Comparison of ENCODE assay signal across 26 mouse cellular contexts in the genomic region with DNA sequence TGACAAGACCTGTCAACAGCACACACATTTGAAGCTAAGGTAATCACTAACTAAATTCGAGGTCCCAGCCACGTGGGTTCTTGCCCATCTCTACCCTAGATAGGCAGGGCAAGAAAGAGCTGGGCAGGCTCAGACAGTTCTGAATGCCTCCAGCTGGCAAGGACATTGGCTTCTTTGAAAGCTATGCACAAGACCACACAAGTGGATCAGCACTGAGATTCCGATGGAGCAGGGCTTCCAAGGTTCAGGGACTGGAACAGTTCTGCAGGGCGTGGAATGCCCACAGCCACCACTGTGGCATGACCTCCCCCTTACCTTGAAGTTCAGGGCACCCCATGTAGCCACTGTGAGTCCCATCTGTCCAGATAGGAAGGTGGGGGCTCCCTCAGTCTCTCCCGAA. TPM values are rescaled to one million over a fixed set of nuclear protein-coding genes. Genes with fewer than 3 reads are reported as not detected.
"Had no signal": no experiment of that assay in that cellular context is flagged by ENCODE, and none has a peak within 500 bp of the region (broad histone marks: within the 10 kb centered on the region; RNA-seq: fewer than 3 reads in every experiment).

No protein-coding gene starts in this region.

- H3K4me3 ChIP-seq: heart, embryonic 10.5 days; heart, embryonic 12.5 days; hindbrain, embryonic 13.5 days; hindbrain, embryonic 15.5 days; limb, embryonic 13.5 days; limb, embryonic 15.5 days; liver, embryonic 12.5 days had no signal

- H3K9me3 ChIP-seq: heart, embryonic 10.5 days; heart, embryonic 12.5 days; hindbrain, embryonic 13.5 days; hindbrain, embryonic 15.5 days; limb, embryonic 13.5 days; limb, embryonic 15.5 days; liver, embryonic 12.5 days had no signal

- ATAC-seq: intestine, embryonic 16.5 days; liver, embryonic 12.5 days had no signal

- H3K4me1 ChIP-seq: hindbrain, embryonic 15.5 days had no signal

- H3K36me3 ChIP-seq: heart, embryonic 10.5 days; heart, embryonic 12.5 days; hindbrain, embryonic 13.5 days; hindbrain, embryonic 15.5 days; limb, embryonic 13.5 days; limb, embryonic 15.5 days; liver, embryonic 12.5 days had no signal

- DNase-seq: gastrocnemius, postnatal 14 days; gastrocnemius, postnatal 36 days; heart, postnatal 10 days; kidney, adult 18-20 months; kidney, adult 9 months; kidney, postnatal 10 days; kidney, postnatal 36 days; layer of hippocampus, adult 9-11 months; layer of hippocampus, postnatal 36 days; left cerebral cortex, postnatal 4 days had no signal

- H3K9ac ChIP-seq: heart, embryonic 12.5 days; hindbrain, embryonic 13.5 days; hindbrain, embryonic 15.5 days; limb, embryonic 13.5 days; limb, embryonic 15.5 days; liver, embryonic 12.5 days; liver, embryonic 14.5 days had no signal

- H3K4me2 ChIP-seq: heart, embryonic 12.5 days; hindbrain, embryonic 13.5 days; hindbrain, embryonic 15.5 days; limb, embryonic 13.5 days; limb, embryonic 15.5 days; liver, embryonic 12.5 days had no signal

- H3K27ac ChIP-seq: heart, embryonic 10.5 days; hindbrain, embryonic 13.5 days; hindbrain, embryonic 15.5 days; limb, embryonic 13.5 days; limb, embryonic 15.5 days; liver, embryonic 12.5 days; liver, embryonic 14.5 days had no signal

RNA-seq across cellular contexts. Expression of gene Slco4a1, which starts 5.5 kb away (rescaled TPM):
- total RNA-seq: gastrocnemius, adult 18-20 months; heart, postnatal 25 days had no signal

RNA-seq across cellular contexts. Expression of gene Ntsr1, which starts 49.2 kb away (rescaled TPM):
- total RNA-seq: gastrocnemius, adult 18-20 months; gastrocnemius, postnatal 14 days; gastrocnemius, postnatal 36 days; heart, adult 18-20 months; heart, adult 8-10 months; heart, postnatal 25 days; hematopoietic stem cell, adult 5-6 weeks; liver, adult 2 months had no signal
- polyA plus RNA-seq: limb, embryonic 11.5 days; liver, adult 2 months had no signal
